Mouse (Mus musculus): ENCODE results near the gene Pip5k1c.

- TF ChIP-seq CTCF (IDR thresholded peaks at IDR 0.05; ENCODE audit: insufficient read depth, low read depth, low read length) (no peak), POLR2A (IDR thresholded peaks at IDR 0.05; ENCODE audit: insufficient read depth, low read depth, low read length) (no peak)
Measured at GRCm38 (mm10) chr10:81298369-81299100, 5.8 kb downstream of the Pip5k1c start.

Measured in olfactory bulb, adult 2 months (tissue).